Mouse (Mus musculus) bone marrow macrophage, adult 2 months (primary cell): ENCODE results near the gene Clnk. TPM values are rescaled to one million over a fixed set of nuclear protein-coding genes. Genes with fewer than 3 reads are reported as not detected.

ENCODE experiments used
- H3K27ac ChIP-seq: 2 replicates; pipeline ENCODE4 v1.5.1; 2012; ENCODE audit warnings: low read depth, low read length; ENCODE audit not compliant: insufficient read depth
- H3K4me1 ChIP-seq: 2 replicates; pipeline ENCODE4 v1.6.1; 2012; ENCODE audit warnings: low read length; ENCODE audit not compliant: control insufficient read depth, insufficient read depth
- H3K4me3 ChIP-seq: 2 replicates; pipeline ENCODE4 v1.5.1; 2012; ENCODE audit warnings: mild to moderate bottlenecking, low read length, moderate library complexity; ENCODE audit not compliant: insufficient read depth
- CTCF ChIP-seq: IDR thresholded peaks from 2 replicates; pipeline ENCODE4 v1.5.1; 2012; ENCODE audit warnings: low read depth, mild to moderate bottlenecking, low read length, moderate library complexity
- POLR2A ChIP-seq: IDR thresholded peaks from 2 replicates; pipeline ENCODE4 v1.6.1; 2012; ENCODE audit warnings: mild to moderate bottlenecking, low read depth, low read length, borderline replicate concordance
- polyA plus RNA-seq: library from polyadenylated mRNA; stranded (reverse); fragments of >200 nt; gene quantifications from 2 replicates; pipeline ENCODE4 v1.2.4, GENCODE M21; 2012; ENCODE audit not compliant: missing spikeins, insufficient read depth, insufficient read length

Clnk gene
- polyA plus RNA-seq, 1 experiment: not detected

GRCm38 (mm10) chr5:38875403-38875802, 1.2 kb downstream of the Clnk start:
- no peak for TF ChIP-seq POLR2A
- H3K27ac ChIP-seq: no peak overlapping the region
- no peak overlapping the region for H3K4me3 ChIP-seq
- H3K4me1 ChIP-seq: no peaks in the 10 kb centered on the region

DNA sequence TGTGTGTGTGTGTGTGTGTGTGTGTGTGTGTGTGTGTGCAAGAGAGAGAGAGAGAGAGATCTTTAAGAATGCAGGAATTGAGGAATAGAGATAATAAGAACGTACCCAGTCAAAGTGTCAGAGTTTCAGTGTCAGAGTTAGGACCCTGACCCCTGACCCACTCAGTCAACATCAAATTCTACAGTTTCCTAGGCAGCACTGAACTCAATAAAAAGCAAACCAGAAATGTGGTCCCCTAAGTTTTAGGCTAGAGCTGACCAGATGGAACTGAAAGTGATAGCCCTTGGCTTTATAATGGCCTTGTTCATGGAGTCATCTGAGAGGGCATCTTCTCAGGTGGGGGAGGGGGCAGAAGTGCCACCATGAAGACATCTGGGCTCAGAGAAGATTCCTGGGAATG, 1.7 kb downstream of the Clnk start:
- H3K27ac ChIP-seq: no peak overlapping the region
- H3K4me3 ChIP-seq: no peak overlapping the region
- H3K4me1 ChIP-seq: no peaks in the 10 kb centered on the region
- TF ChIP-seq POLR2A: no peak
- no peak for TF ChIP-seq CTCF

- TF ChIP-seq POLR2A (no peak), CTCF (no peak)
Measured at GRCm38 (mm10) chr5:38872906-38873305, 3.7 kb downstream of the Clnk start.

DNA sequence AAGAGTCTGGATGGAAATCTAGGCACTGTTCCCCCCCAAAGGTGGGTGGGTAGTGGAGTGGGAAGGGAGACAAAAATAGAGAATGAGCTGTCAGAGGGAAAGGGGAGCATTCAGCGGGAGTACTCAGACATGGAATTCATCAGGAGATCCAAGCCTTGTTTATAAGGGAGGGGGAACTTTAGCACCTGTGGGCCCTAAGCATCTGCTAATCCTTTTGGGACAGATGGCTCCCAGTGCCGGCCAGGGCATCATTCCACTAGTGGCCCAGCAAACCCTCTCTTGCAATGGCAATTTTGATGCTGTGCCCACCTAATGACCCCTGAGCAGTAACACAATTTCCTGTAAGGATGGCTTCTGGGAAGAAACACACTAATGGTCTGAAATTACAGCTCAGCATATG, 5.0 kb downstream of the Clnk start:
- Histone ChIP-seq H3K4me3 (no peak overlapping the region), H3K27ac (no peak overlapping the region), H3K4me1 (no peaks in the 10 kb centered on the region)
- no peak for TF ChIP-seq CTCF
- no peak for TF ChIP-seq POLR2A

More at GRCm38 (mm10) chr5:38872906-38873305, 3.7 kb downstream of the Clnk start:
- Histone ChIP-seq H3K4me1 (no peaks in the 10 kb centered on the region), H3K27ac (no peak overlapping the region), H3K4me3 (no peak overlapping the region)

DNA sequence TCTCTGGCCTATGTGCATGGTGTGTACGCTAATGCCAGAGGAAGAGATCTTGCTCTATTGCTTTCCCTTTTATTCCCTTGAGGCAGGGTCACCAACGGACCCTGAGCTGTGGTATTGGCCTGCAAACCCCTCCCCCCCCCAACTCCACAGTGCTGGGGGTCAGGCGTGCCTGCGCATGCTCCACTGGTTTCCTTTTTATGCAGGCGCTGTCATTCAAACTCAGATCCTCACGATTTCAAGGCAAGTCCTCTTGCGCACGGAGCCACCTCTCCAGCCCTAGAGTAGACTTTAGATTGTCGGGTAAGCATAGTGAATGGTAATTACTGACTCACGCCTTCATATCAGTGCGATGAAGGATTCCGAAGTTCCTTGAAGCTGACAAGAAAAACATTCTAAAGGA, 6.1 kb downstream of the Clnk start:
- Histone ChIP-seq H3K4me3 (no peak overlapping the region), H3K4me1 (no peaks in the 10 kb centered on the region), H3K27ac (no peak overlapping the region)
- TF ChIP-seq POLR2A: no peak
- no peak for TF ChIP-seq CTCF

GRCm38 (mm10) chr5:38869976-38870375, 6.6 kb downstream of the Clnk start:
- H3K4me1 ChIP-seq: no peaks in the 10 kb centered on the region

GRCm38 (mm10) chr5:38864624-38865023, 12.0 kb downstream of the Clnk start:
- H3K4me3 ChIP-seq: no peak overlapping the region
- H3K27ac ChIP-seq: no peak overlapping the region
- TF ChIP-seq CTCF (no peak), POLR2A (no peak)
- H3K4me1 ChIP-seq: no peaks in the 10 kb centered on the region

More at GRCm38 (mm10) chr5:38869976-38870375, 6.6 kb downstream of the Clnk start:
- no peak for TF ChIP-seq POLR2A
- no peak for TF ChIP-seq CTCF
- Histone ChIP-seq H3K4me3 (no peak overlapping the region), H3K27ac (no peak overlapping the region)

DNA sequence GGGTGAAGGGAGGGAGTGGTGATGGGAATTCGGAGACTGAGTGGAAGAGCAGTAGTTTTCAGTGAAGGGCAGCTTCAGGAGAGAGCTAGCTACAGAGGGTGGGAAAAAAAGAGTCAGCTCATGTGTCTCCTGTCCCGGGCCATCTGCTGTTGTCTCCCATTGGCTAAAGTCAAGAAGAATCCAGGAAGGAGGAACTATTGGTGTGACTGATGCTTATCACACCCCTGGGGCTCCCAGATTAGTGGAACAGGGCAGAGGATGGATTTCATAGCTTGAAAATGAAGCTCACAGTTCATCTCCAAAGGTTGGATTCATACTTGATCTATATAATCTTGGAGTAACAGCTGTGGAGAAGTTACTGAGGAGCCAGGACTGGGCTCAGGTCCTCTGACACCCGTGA, 13.6 kb downstream of the Clnk start:
- no peak overlapping the region for H3K4me3 ChIP-seq
- TF ChIP-seq POLR2A (no peak), CTCF (no peak)
- H3K27ac ChIP-seq: no peak overlapping the region
- H3K4me1 ChIP-seq: no peaks in the 10 kb centered on the region

DNA sequence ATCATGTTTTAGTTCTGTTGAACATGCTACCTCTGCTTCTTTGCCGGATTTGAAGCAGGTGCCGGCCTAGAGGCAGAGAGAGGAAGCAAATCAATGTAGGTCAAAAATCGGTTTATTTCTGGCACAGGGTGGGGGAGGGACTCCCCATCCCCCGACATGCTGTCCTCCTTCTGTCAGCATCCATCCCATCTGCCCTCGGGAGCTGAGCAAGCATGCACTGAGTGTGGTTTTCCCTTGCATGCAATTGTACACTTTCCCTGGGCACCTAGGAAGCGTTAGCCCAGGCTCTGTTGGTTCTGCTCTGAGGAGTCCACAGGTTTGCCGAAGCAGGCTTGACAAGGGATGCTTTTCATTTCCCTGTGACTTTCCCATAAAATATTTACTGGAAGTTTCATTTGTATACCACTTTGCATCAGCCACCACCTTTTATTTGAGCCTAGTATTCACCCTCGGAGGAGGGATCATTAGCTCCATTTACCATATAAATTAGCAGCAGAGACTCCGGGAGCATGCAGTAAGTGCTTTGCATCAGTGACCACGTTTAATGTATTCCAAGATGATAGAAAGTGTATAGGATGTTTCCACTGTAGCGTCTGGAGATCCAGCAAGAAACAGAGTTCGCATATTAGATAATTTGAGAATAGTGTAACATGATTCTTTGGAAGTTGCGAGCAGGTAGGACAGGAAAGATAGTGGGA, 14.2 kb downstream of the Clnk start:
- H3K27ac ChIP-seq: no peak overlapping the region
- TF ChIP-seq POLR2A (no peak), CTCF (no peak)
- no peak overlapping the region for H3K4me3 ChIP-seq
- H3K4me1 ChIP-seq: no peaks in the 10 kb centered on the region

DNA sequence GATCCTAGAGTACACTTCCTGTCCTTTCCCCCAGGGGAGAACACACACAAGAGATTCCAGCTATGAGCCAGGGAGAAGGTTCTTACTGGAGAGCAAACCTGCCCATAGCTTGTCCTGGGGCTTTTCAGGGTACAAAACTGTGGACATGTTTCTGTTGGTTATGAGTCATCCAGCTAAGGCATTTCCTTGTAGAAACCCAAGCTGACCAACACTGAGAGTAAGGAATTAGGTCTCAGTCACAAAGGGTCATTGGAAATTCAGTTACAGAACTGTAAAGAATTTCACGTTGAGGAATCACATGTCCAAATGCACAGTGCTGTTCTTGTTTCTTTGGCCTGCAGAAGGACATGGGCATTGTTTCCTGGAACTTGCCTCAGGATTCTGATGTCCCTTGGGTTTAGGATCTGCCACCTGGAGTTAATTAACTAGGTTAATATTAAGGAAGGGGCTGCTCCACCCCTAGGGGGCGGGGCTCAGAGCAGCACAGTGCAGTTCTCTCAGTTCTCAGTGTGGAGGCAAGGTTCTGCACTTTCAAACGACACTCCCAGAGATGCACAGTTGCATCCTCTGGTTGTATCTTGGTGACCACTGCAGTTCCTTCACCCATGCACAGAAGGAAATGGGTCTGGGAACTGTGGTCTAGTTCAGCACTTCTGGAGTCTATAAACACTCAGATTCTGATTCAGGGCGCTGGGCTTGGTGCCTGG, 18.4 kb downstream of the Clnk start:
- TF ChIP-seq POLR2A (no peak), CTCF (no peak)
- no peak overlapping the region for H3K4me3 ChIP-seq
- H3K4me1 ChIP-seq: no peaks in the 10 kb centered on the region
- no peak overlapping the region for H3K27ac ChIP-seq
